Mouse (Mus musculus) right cerebral cortex, adult 2 months (tissue): Measurements from ENCODE around the gene Lysmd4.

Experiments used
- DNase-seq, 2 experiments: peaks; one replicate each; pipeline ENCODE4 v3.0.0; 2021 to 2022; ENCODE audit warnings: low spot score in 2 of 2

Lysmd4 gene

DNA sequence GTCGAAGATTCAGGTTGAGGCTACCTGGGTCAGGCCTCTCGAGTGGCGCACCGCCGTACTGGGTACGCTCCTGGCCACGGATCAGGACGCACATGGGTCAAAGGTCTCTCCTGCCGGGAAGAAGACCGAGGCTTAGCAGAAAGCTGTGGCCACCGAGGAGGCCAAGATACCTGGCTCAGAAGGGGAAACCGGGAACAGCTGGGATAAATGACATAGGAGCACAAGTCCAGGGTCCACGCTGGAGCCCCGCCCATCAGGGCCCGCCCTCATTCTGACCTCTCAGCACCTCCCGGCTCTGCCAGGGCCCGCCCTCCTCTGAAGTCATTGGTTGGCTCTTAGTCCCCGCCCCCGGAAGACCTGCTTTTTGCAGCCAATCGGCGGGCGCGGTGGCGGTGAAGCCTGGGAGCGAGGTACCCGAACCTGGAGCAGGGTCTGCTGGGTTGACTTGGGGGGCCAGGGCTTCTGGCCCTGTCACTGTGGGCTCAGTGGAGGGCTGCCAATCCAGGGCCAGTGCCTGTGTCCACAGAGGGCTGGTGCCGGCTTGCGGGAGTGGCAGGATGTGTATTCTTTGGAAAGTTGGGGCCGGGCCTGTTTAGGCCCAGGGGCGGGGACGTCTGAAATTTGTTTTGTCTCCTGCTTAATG lies at the start of gene Lysmd4:
Gene Lysmd4 (plus strand): TSS at position 325 of the 643 bp plus-strand sequence.
- peak; percentile 94 to 97 for DNase-seq

GRCm38 (mm10) chr7:67173522-67174195 lies 48.7 kb upstream of the Lysmd4 start:
- DNase-seq = no peak

GRCm38 (mm10) chr7:67183786-67184185 lies 38.6 kb upstream of the Lysmd4 start:
- no peak for DNase-seq

GRCm38 (mm10) chr7:67199412-67199811 lies 22.9 kb upstream of the Lysmd4 start:
- DNase-seq = peak; percentile 68 to 72

- no peak for DNase-seq
Observed at GRCm38 (mm10) chr7:67203625-67204024, 18.7 kb upstream of the Lysmd4 start.

- no peak for DNase-seq
Observed at GRCm38 (mm10) chr7:67205734-67206425, 16.5 kb upstream of the Lysmd4 start.

- DNase-seq = no peak
Observed at GRCm38 (mm10) chr7:67206496-67206895, 15.8 kb upstream of the Lysmd4 start.

DNA sequence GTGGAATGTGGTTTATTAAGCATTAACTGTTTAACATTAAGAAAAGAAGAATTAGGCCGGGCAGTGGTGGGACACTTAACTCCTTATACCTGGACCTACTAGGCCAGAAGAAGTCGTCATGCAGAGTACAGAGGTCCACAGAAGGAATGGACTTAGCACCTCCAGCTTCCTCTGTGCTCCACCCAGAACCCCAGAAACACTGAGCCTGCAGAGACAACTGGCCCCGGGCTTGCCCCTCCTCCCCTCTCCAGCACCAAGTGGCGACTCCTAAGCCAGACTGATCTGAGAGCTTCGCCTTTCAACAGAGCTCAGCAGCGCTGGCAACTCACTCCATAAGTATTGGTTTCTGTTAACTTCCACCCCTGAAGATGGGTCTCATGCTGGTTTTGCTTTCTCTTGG lies 14.6 kb upstream of the Lysmd4 start:
- DNase-seq = no peak

GRCm38 (mm10) chr7:67208317-67208716 lies 14.0 kb upstream of the Lysmd4 start:
- DNase-seq = no peak

GRCm38 (mm10) chr7:67210004-67210833 lies 12.1 kb upstream of the Lysmd4 start:
- DNase-seq = no peak

DNA sequence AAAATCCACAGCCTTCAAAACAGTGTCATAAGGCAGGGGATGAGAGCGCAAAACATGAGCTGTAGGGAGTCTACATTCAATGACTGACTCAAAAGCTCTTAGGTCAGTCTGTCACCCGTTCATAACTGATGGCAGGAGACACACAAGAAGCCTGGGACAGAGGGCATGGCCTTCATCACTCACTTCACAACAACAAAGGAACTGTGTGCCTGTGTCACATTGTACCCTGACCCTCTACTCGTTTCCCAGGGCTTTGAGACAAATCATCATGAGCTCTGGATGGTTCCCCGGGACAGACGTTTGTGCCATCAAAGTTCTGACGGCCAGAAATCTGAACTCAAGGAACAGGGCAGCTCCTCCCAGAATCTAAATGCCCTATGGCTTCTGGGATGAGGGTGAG lies 11.0 kb upstream of the Lysmd4 start:
- no peak for DNase-seq

- DNase-seq = no peak
Observed at GRCm38 (mm10) chr7:67211971-67212370, 10.4 kb upstream of the Lysmd4 start.

GRCm38 (mm10) chr7:67213589-67213988 lies 8.8 kb upstream of the Lysmd4 start:
- DNase-seq = peak in 1 of 2 experiments; percentile 47

DNA sequence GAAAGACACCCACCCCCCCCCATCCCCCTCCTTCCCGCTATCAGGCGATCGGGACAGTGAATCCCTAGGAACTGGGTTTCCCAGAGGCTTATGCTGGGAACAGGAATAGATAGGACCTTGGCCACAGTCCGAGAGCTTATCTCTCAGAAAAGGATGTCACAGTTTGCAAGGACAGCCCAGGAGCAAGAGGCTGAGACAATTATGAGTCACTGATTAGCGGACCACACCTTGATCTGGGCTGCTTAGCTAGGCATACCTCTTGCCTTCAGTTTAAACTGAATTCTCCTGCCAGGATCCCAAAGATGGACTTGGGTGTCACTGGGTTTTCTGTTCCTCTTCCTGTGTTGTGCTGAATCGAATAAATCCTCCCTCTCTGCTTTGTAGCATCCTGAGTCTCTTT lies 6.0 kb upstream of the Lysmd4 start:
- no peak for DNase-seq

GRCm38 (mm10) chr7:67217025-67217424 lies 5.3 kb upstream of the Lysmd4 start:
- DNase-seq = peak in 1 of 2 experiments; percentile 62

DNA sequence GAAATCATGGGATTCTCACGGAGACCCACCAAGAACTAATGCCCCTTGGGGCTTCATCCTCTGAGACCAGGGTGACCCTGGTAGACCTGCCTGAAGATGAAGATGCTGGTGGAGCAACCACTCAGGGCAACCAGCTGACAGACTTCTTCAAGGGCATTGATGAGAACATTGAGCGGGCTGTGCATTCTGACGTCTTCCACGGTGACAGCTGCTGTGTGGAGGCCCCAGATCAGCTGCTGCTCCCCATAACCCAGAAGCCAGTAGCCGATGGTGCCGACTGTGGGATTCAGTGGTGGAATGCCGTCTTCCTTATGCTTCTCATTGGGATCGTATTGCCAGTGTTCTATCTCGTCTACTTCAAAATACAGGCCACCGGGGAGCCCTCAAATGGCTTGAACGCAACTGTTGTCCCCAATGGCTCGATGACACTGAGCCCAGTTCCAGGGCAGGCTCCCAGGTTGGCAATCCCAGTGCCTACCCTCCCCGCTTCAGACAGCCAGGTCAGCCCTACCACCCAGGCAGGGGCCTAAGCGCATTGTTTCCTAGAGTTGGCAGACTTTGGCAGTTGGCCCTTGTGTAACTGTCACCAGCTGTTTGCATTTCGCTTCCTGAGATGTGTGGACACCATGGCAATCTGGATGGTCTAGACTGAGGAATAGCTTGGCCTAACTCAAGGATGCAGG lies 3.7 kb downstream of the Lysmd4 start:
- no peak for DNase-seq

- DNase-seq = no peak
Observed at GRCm38 (mm10) chr7:67227538-67227937, 5.2 kb downstream of the Lysmd4 start.

DNA sequence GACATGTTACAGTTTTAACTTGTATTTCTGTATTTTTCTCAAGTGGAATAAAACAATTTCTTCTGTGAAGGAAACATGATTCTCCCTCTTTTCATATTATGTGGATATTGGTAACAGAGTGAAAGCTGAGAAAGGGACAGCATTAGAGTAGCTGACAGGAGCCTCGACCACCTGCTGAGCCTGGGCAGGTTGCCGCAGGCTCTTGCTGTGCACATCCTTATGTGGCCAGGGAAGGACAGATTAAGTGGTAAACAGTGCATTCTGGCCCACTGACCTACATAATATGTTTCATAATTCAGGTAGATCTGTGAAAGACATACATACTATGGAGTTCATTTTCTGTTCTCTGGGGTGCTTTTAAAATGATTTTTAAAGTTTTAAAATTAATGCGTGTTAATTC lies 6.0 kb downstream of the Lysmd4 start:
- DNase-seq = no peak

DNA sequence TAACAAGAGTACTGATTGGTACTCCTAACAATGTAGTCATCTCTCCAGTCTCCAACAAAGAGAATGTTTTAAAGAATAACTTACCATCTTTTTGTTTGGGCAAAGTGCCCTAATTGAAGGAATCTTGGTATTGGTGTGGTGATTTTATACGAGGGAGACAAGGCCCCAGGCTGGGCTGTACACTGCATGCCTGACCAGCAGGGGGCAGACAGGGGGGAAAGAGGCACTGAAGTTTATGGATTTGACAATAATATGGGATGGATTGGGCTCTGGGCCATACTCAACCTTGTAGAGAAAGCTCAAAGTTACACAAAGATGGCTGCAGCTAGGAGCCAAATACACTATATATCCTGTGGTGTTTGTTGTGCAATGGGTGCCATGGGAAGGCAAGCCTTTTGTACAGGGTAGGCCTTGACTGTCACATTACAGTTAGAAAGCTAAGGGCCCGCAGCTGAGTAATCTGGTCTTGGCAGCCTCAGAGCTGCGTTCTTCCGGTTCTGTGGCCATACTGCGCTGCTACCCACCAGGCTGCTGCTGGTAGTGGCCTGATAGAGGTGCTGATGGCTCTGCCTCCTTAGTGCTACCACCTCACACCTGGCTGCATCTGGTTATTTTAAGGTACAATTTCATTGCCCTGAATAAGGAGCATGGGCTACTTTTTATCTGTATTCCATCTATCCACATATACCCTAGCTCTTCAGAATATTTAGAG lies 6.7 kb downstream of the Lysmd4 start:
- no peak for DNase-seq

DNA sequence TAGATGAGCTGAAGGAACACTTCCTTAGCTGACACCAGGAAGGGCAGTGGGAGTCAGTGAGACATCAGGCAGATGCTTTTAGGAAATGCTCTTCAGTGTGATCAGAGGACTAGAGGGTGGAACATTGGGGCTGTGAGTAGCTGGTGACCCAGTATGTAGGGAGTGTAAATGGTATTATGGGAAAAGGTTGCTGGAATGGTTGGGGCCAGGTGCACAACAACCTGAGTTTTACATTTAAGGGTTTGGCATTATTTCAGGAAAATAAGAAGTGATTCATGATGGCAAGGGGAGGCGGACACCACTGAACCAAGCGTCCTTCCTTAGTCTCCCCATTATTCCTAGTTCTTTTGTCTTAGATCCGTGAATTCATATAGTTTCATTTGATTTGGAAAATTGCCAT lies 7.4 kb downstream of the Lysmd4 start:
- no peak for DNase-seq

GRCm38 (mm10) chr7:67230221-67230620 lies 7.9 kb downstream of the Lysmd4 start:
- no peak for DNase-seq
